Mouse (Mus musculus): ENCODE measurements around the gene Slc22a20.

GRCm38 (mm10) chr19:5922119-5922942, 63.6 kb downstream of the Slc22a20 start:
- TF ChIP-seq CTCF (IDR thresholded peaks at IDR 0.05; ENCODE audit: low read depth, low read length) = no peak
- TF ChIP-seq POLR2A (IDR thresholded peaks at IDR 0.05; ENCODE audit: insufficient read depth, low read length) = no peak

All from ES-Bruce4 (cell line).